Mouse (Mus musculus) lung, embryonic 14.5 days (tissue): Measurements from ENCODE around the gene Stx7. TPM values are rescaled to one million over a fixed set of nuclear protein-coding genes. Genes with fewer than 3 reads are reported as not detected.

Experiments
- ATAC-seq: fragments of 200-750 bp; cut with Nextera tagmentation; 2 replicates; pipeline ENCODE4 v1.8.0; 2017; ENCODE audit warnings: mild to moderate bottlenecking, moderate TSS enrichment, moderate library complexity; ENCODE audit not compliant: insufficient read depth
- DNase-seq: peaks from one replicate; pipeline ENCODE4 v3.0.0-alpha.2; 2015
- H3K27ac ChIP-seq: fragments of 300-500 bp; sonication (generic); 2 replicates; pipeline ENCODE4 v1.5.1; 2014; ENCODE audit warnings: low read depth, mild to moderate bottlenecking, moderate library complexity
- H3K27me3 ChIP-seq: fragments of 300-500 bp; sonication (generic); 2 replicates; pipeline ENCODE4 v1.6.1; 2014; ENCODE audit warnings: low read length, control low read depth; ENCODE audit not compliant: insufficient read depth
- H3K36me3 ChIP-seq: fragments of 300-500 bp; sonication (generic); 2 replicates; pipeline ENCODE4 v1.6.1; 2014; ENCODE audit warnings: control low read depth; ENCODE audit not compliant: insufficient read depth
- H3K4me1 ChIP-seq: fragments of 300-500 bp; sonication (generic); 2 replicates; pipeline ENCODE4 v1.6.1; 2014; ENCODE audit warnings: antibody characterized with exemption, control low read depth; ENCODE audit not compliant: insufficient read depth
- H3K4me2 ChIP-seq: fragments of 300-500 bp; sonication (generic); 2 replicates; pipeline ENCODE4 v1.6.1; 2014; ENCODE audit warnings: mild to moderate bottlenecking
- H3K4me3 ChIP-seq: fragments of 300-500 bp; sonication (generic); 2 replicates; pipeline ENCODE4 v1.5.1; 2014; ENCODE audit warnings: low read depth, low read length
- H3K9ac ChIP-seq: fragments of 300-500 bp; sonication (generic); 2 replicates; pipeline ENCODE4 v1.6.1; 2014
- H3K9me3 ChIP-seq: fragments of 300-500 bp; sonication (generic); 2 replicates; pipeline ENCODE4 v1.6.1; 2016; ENCODE audit warnings: low read depth, low read length, control low read depth
- CTCF ChIP-seq: IDR thresholded peaks from 2 replicates; pipeline ENCODE4 v1.5.1; 2016; ENCODE audit warnings: antibody characterized with exemption, low read depth
- WGBS: fragments of 180-500 bp; shearing (Covaris S2); extraction: QIAGEN DNeasy Blood & Tissue Kit; methylation state at CpG from one replicate; pipeline ENCODE4 v1.1.7; 2014; 5-methylcytosine and 5-hydroxymethylcytosine counted together
- polyA plus RNA-seq: library from polyadenylated mRNA; unstranded; fragments of >200 nt; fragmentation: Nextera tagmentation; extraction: Ambion mirVana; gene quantifications from 2 replicates; pipeline ENCODE4 v1.2.1, GENCODE M21; 2014

Stx7 gene
- polyA plus RNA-seq, 1 experiment from 2014 or later: 76.1 TPM

- ATAC-seq (no peak), DNase-seq (no peak)
- TF ChIP-seq CTCF: no peak
- WGBS: 90% methylated on average over 3 of the region's 3 CpGs
- Histone ChIP-seq H3K9me3 (no peaks in the 10 kb centered on the region), H3K36me3 (no peaks in the 10 kb centered on the region), H3K4me1 (no peaks in the 10 kb centered on the region), H3K27me3 (no peaks in the 10 kb centered on the region), H3K4me2 (no peak overlapping the region), H3K4me3 (no peak overlapping the region), H3K9ac (no peak overlapping the region), H3K27ac (no peak overlapping the region)
These were observed 51.0 kb downstream of the Stx7 start for GRCm38 (mm10) chr10:24200099-24200498.

GRCm38 (mm10) chr10:24210075-24210474, 61.0 kb downstream of the Stx7 start:
- no peak overlapping the region for H3K27ac ChIP-seq
- WGBS: 74% methylated on average over 6 of the region's 6 CpGs
- no peak overlapping the region for H3K4me3 ChIP-seq
- no peaks in the 10 kb centered on the region for H3K27me3 ChIP-seq
- no peak for ATAC-seq
- H3K4me1 ChIP-seq: no peaks in the 10 kb centered on the region
- no peak overlapping the region for H3K4me2 ChIP-seq
- no peak overlapping the region for H3K9ac ChIP-seq
- no peak for TF ChIP-seq CTCF
- no peaks in the 10 kb centered on the region for H3K9me3 ChIP-seq
- H3K36me3 ChIP-seq: no peaks in the 10 kb centered on the region
- DNase-seq: no peak

- Histone ChIP-seq H3K9ac (no peak overlapping the region), H3K4me1 (0 out of 2 replicates have a peak, but pooled peaks cover 2% of the 10 kb centered on the region), H3K4me3 (no peak overlapping the region), H3K9me3 (no peaks in the 10 kb centered on the region), H3K4me2 (no peak overlapping the region), H3K27ac (no peak overlapping the region), H3K36me3 (no peaks in the 10 kb centered on the region), H3K27me3 (no peaks in the 10 kb centered on the region)
- TF ChIP-seq CTCF: no peak
- ATAC-seq (no peak), DNase-seq (no peak)
- 85% methylated on average over 5 of the region's 5 CpGs for WGBS
These were observed 64.2 kb downstream of the Stx7 start for GRCm38 (mm10) chr10:24213297-24213696.

GRCm38 (mm10) chr10:24217558-24218268, 68.6 kb downstream of the Stx7 start:
- ATAC-seq: peak; percentile 82; the same call in 1 of the 2 replicates
- Histone ChIP-seq H3K9me3 (no peaks in the 10 kb centered on the region), H3K36me3 (no peaks in the 10 kb centered on the region), H3K4me2 (no peak overlapping the region), H3K27ac (no peak overlapping the region; the same call in 1 of the 2 replicates), H3K9ac (no peak overlapping the region), H3K27me3 (0 out of 2 replicates have a peak, but pooled peaks cover under 1% of the 10 kb centered on the region), H3K4me1 (0 out of 2 replicates have a peak, but pooled peaks cover 2% of the 10 kb centered on the region), H3K4me3 (no peak overlapping the region)
- DNase-seq: peak; percentile 85
- WGBS: 19% methylated on average over 6 of the region's 6 CpGs
- no peak for TF ChIP-seq CTCF

- Histone ChIP-seq H3K36me3 (no peaks in the 10 kb centered on the region), H3K27me3 (peaks cover 24% of the 10 kb centered on the region), H3K9me3 (no peaks in the 10 kb centered on the region), H3K9ac (no peak overlapping the region), H3K4me3 (no peak overlapping the region), H3K4me2 (no peak overlapping the region), H3K27ac (no peak overlapping the region), H3K4me1 (peaks cover 9% of the 10 kb centered on the region; the same call in 1 of the 2 replicates)
- DNase-seq (peak; percentile 65), ATAC-seq (no peak)
- WGBS: 41% methylated on average over 5 of the region's 5 CpGs
- no peak for TF ChIP-seq CTCF
These were observed 71.8 kb downstream of the Stx7 start for GRCm38 (mm10) chr10:24220931-24221330.

- Histone ChIP-seq H3K36me3 (no peaks in the 10 kb centered on the region), H3K4me2 (peak overlapping the region; percentile 95), H3K9ac (peak overlapping the region; percentile 41; the same call in 1 of the 2 replicates), H3K4me1 (peaks cover 8% of the 10 kb centered on the region; the same call in 1 of the 2 replicates), H3K27ac (no peak overlapping the region), H3K9me3 (no peaks in the 10 kb centered on the region), H3K4me3 (peak overlapping the region; percentile 51), H3K27me3 (peaks cover 24% of the 10 kb centered on the region)
- no peak for DNase-seq
- WGBS: 15% methylated on average over 6 of the region's 6 CpGs
- TF ChIP-seq CTCF: no peak
- ATAC-seq: no peak
These were observed 73.8 kb downstream of the Stx7 start for GRCm38 (mm10) chr10:24222911-24223310.

GRCm38 (mm10) chr10:24223449-24224143, 74.5 kb downstream of the Stx7 start, which contains the start of gene Moxd1:
Moxd1 (plus strand) TSS chr10:24223517.
- ATAC-seq (peak; percentile 86), DNase-seq (peak; percentile 61)
- Histone ChIP-seq H3K4me3 (peak within 1 kb of the TSS; percentile 51), H3K36me3 (no peaks in the 10 kb centered on the region), H3K9ac (peak within 1 kb of the TSS; percentile 41), H3K4me2 (peak within 1 kb of the TSS; percentile 95), H3K4me1 (peaks cover 7% of the 10 kb centered on the region; the same call in 1 of the 2 replicates), H3K27ac (no peak within 1 kb of the TSS), H3K9me3 (no peaks in the 10 kb centered on the region), H3K27me3 (peaks cover 24% of the 10 kb centered on the region)
- WGBS: under 1% methylated on average over 56 of the region's 56 CpGs
- TF ChIP-seq CTCF: no peak
